Mouse (Mus musculus) liver, adult 2 months (tissue): ENCODE results near the gene Sap30bp.

Experiments
- CTCF ChIP-seq: fragments of 200-500 bp; IDR thresholded peaks from 2 replicates; pipeline ENCODE4 v1.5.1; 2011; ENCODE audit warnings: low read depth, low read length, control low read depth
- POLR2A ChIP-seq: fragments of 200-500 bp; IDR thresholded peaks from 2 replicates; pipeline ENCODE4 v1.6.1; 2011; ENCODE audit warnings: low read length, control low read depth; ENCODE audit not compliant: insufficient read depth; ENCODE audit errors: extremely low read depth

DNA sequence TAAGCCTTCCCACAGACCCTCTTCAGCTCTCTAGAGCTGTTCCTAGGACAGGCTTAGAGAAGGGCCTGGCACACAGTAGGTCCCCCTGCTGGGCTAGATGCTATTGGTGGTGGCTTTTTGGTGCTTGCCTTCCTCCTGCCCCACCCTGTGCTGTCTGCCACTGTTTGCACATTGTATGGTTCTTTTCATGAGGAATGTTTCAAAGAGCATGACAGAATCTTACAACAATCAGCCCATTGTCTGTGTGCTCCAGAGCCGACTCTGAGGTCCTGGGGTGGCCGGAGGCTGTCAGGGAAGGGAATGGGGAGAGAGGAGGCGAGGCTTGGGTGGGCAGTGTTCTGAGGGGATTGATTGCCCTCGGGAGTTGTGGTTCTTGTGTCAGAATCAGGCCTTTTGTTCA lies 23.4 kb downstream of the Sap30bp start:
- TF ChIP-seq CTCF, result no peak
- no peak for TF ChIP-seq POLR2A
